ENCODE assay signal across 9 mouse cellular contexts in genomic region chr7:28214142-28214541, GRCm38 (mm10). TPM values are rescaled to one million over a fixed set of nuclear protein-coding genes. Genes with fewer than 3 reads are reported as not detected.
A peak's percentile ranks its signal among the peaks of the same experiment; 100 is the strongest.
DNase-seq lines count a peak whose midpoint lies in the region; ATAC-seq and TF ChIP-seq lines count a peak whose summit lies in the region.
"Had no signal": no experiment of that assay in that cellular context is flagged by ENCODE, and none has a peak within 500 bp of the region (broad histone marks: within the 10 kb centered on the region; RNA-seq: fewer than 3 reads in every experiment).

No protein-coding gene starts in this region.

- no peak for TF ChIP-seq POLR2A in cortical plate, adult 2 months (IDR thresholded peaks at IDR 0.05; ENCODE audit: extremely low read depth, insufficient read depth, low read length)

- no peak overlapping the region for H3K4me2 ChIP-seq in forebrain, postnatal 0 days (ENCODE audit: low read depth)
- H3K4me2 ChIP-seq in forebrain, embryonic 13.5 days = no peak overlapping the region
- H3K4me2 ChIP-seq: limb, embryonic 12.5 days had no signal

- no peaks in the 10 kb centered on the region for H3K4me1 ChIP-seq in forebrain, postnatal 0 days (ENCODE audit: insufficient read depth)
- H3K4me1 ChIP-seq in forebrain, embryonic 13.5 days = no peaks in the 10 kb centered on the region
- no peaks in the 10 kb centered on the region for H3K4me1 ChIP-seq in cortical plate, adult 2 months (ENCODE audit: control insufficient read depth, insufficient read depth, low read length)
- H3K4me1 ChIP-seq: limb, embryonic 12.5 days had no signal

- H3K9ac ChIP-seq in forebrain, postnatal 0 days = no peak overlapping the region
- H3K9ac ChIP-seq in forebrain, embryonic 13.5 days = no peak overlapping the region
- H3K9ac ChIP-seq: limb, embryonic 12.5 days had no signal

- TF ChIP-seq CTCF in forebrain, postnatal 0 days (IDR thresholded peaks at IDR 0.05; ENCODE audit: low read depth) = peak; percentile 61
- TF ChIP-seq CTCF in cortical plate, adult 2 months (IDR thresholded peaks at IDR 0.05; ENCODE audit: extremely low read depth, insufficient read depth, low read length) = peak; percentile 62

- H3K27me3 ChIP-seq in forebrain, postnatal 0 days (ENCODE audit: insufficient read depth, low read length) = no peaks in the 10 kb centered on the region
- H3K27me3 ChIP-seq in forebrain, embryonic 13.5 days = no peaks in the 10 kb centered on the region
- H3K27me3 ChIP-seq: limb, embryonic 12.5 days had no signal

- no peaks in the 10 kb centered on the region for H3K9me3 ChIP-seq in forebrain, postnatal 0 days (ENCODE audit: low read length)
- H3K9me3 ChIP-seq in forebrain, embryonic 13.5 days (replicated peaks) = no peaks in the 10 kb centered on the region
- H3K9me3 ChIP-seq: limb, embryonic 12.5 days had no signal

- no peak for DNase-seq in forebrain, postnatal 0 days
- DNase-seq in 3134 (ENCODE audit: extremely low read depth, insufficient read length, low spot score) (peak; percentile 42), ZHBTc4 (ENCODE audit: low read depth, low spot score) (peak; percentile 94)
- DNase-seq in lung, postnatal 4 days = peak; percentile 51 to 76
- DNase-seq in testis, postnatal 10 days (ENCODE audit: low spot score) = peak; percentile 87

- ATAC-seq in forebrain, postnatal 0 days = no peak
- ATAC-seq in forebrain, embryonic 13.5 days = no peak
- peak; percentile 60 for ATAC-seq in inflammation-experienced regulatory T-cells, adult 6 months

- WGBS in forebrain, postnatal 0 days = 37% methylated on average over 10 of the region's 10 CpGs
- WGBS in forebrain, embryonic 13.5 days = 29% methylated on average over 10 of the region's 10 CpGs

- H3K4me3 ChIP-seq in forebrain, postnatal 0 days (ENCODE audit: low read depth, low read length) = no peak overlapping the region
- no peak overlapping the region for H3K4me3 ChIP-seq in forebrain, embryonic 13.5 days
- H3K4me3 ChIP-seq in cortical plate, adult 2 months (ENCODE audit: insufficient read depth, low read length) = no peak overlapping the region
- H3K4me3 ChIP-seq: limb, embryonic 12.5 days had no signal

- H3K36me3 ChIP-seq in forebrain, postnatal 0 days (ENCODE audit: insufficient read depth) = no peaks in the 10 kb centered on the region
- H3K36me3 ChIP-seq in forebrain, embryonic 13.5 days (ENCODE audit: poor library complexity, severe bottlenecking) = no peaks in the 10 kb centered on the region
- H3K36me3 ChIP-seq: limb, embryonic 12.5 days had no signal

- no peak overlapping the region for H3K27ac ChIP-seq in forebrain, postnatal 0 days (ENCODE audit: low read depth, low read length)
- H3K27ac ChIP-seq in forebrain, embryonic 13.5 days = no peak overlapping the region
- H3K27ac ChIP-seq in cortical plate, adult 2 months (ENCODE audit: insufficient read depth, low read length) = no peak overlapping the region
- H3K27ac ChIP-seq: limb, embryonic 12.5 days had no signal

RNA-seq across cellular contexts. Expression of gene Dyrk1b, which starts 34.9 kb away (rescaled TPM):
- total RNA-seq in forebrain, postnatal 0 days (2014; rRNA removed) = 21.0 and 23.3 TPM in 2 replicates
- polyA plus RNA-seq in forebrain, postnatal 0 days (2015; fragmentation: Nextera tagmentation; extraction: Ambion mirVana) = 5.5 and 7.4 TPM in 2 replicates
- polyA plus RNA-seq in forebrain, embryonic 13.5 days (2015; fragmentation: Nextera tagmentation; extraction: Ambion mirVana) = 14.0 and 14.3 TPM in 2 replicates
- 30.7 and 31.1 TPM in 2 replicates for polyA plus RNA-seq in cortical plate, adult 2 months (2012; rRNA removed)
- 1 to 10 TPM in 2 of 3 experiments, under 1 TPM in 1; 0.95 to 1.8 (median 1.3) TPM for polyA plus RNA-seq in inflammation-experienced regulatory T-cells, adult 6 months (2017; shearing (Covaris generic))

RNA-seq across cellular contexts. Expression of gene Fbl, which starts 44.6 kb away (rescaled TPM):
- 40.4 and 49.5 TPM in 2 replicates for total RNA-seq in forebrain, postnatal 0 days (2014; rRNA removed)
- polyA plus RNA-seq in forebrain, postnatal 0 days (2015; fragmentation: Nextera tagmentation; extraction: Ambion mirVana) = 86.3 and 91.3 TPM in 2 replicates
- 114 and 132 TPM in 2 replicates for polyA plus RNA-seq in forebrain, embryonic 13.5 days (2015; fragmentation: Nextera tagmentation; extraction: Ambion mirVana)
- polyA plus RNA-seq in cortical plate, adult 2 months (2012; rRNA removed) = 78.3 and 82.6 TPM in 2 replicates
- polyA plus RNA-seq in inflammation-experienced regulatory T-cells, adult 6 months (2017; shearing (Covaris generic)) = 10 to 100 TPM; 37.8 to 61.3 (median 61.2) TPM

RNA-seq across cellular contexts. Expression of gene Eid2, which starts 53.5 kb away (rescaled TPM):
- 91.2 and 101 TPM in 2 replicates for total RNA-seq in forebrain, postnatal 0 days (2014; rRNA removed)
- 26.7 and 28.3 TPM in 2 replicates for polyA plus RNA-seq in forebrain, postnatal 0 days (2015; fragmentation: Nextera tagmentation; extraction: Ambion mirVana)
- polyA plus RNA-seq in forebrain, embryonic 13.5 days (2015; fragmentation: Nextera tagmentation; extraction: Ambion mirVana) = 3.3 TPM in 2 replicates
- 49.2 and 52.2 TPM in 2 replicates for polyA plus RNA-seq in cortical plate, adult 2 months (2012; rRNA removed)
- polyA plus RNA-seq in inflammation-experienced regulatory T-cells, adult 6 months (2017; shearing (Covaris generic)) = under 1 TPM; 0.25 to 0.84 (median 0.81) TPM
